Mouse (Mus musculus): ENCODE measurements around the gene Aifm1. TPM values are rescaled to one million over a fixed set of nuclear protein-coding genes. Genes with fewer than 3 reads are reported as not detected.

The Aifm1 gene
- total and polyA plus RNA-seq, 3 experiments, result 33.2 to 108 (median 92.8) TPM

DNA sequence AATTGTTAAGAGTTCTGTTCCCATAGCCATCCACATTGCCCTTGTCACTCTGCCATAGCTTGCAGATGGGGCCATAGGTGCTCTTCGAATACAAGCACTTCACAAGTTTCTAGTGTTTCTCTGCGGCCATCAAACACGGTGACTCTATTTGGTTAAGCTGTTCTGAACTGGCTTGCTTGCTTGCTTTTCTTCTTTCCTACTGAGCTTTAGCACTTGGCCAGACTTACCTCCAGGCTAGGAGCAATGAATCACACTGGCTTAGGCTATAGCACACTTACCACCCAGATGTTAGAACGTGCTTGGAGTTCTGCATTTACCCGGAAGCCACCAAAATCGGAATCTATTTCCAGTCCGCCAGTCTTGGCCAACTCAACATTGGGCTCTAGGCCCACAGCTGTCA, 31.7 kb downstream of the Aifm1 start:
- H3K27me3 ChIP-seq (ENCODE audit: control insufficient read depth, insufficient read depth, low read length), result no peaks in the 10 kb centered on the region
- H3K4me3 ChIP-seq, result no peak overlapping the region
- intact Hi-C loops (cut with DNase I), result no loop called here
- 86% methylated on average over 7 of the region's 7 CpGs for WGBS
- no peak for DNase-seq
- no peaks in the 10 kb centered on the region for H3K79me2 ChIP-seq (replicated peaks; ENCODE audit: control insufficient read depth, insufficient read depth, low read length)
- TF ChIP-seq POLR2A (IDR thresholded peaks at IDR 0.05; ENCODE audit: insufficient read depth, low read depth, low read length) (no peak), EP300 (IDR thresholded peaks at IDR 0.05; ENCODE audit: insufficient read depth, low read depth, low read length) (no peak)
- H3K9ac ChIP-seq (ENCODE audit: low read depth, low read length), result no peak overlapping the region
- H3K4me1 ChIP-seq (ENCODE audit: control insufficient read depth, insufficient read depth, low read length), result no peaks in the 10 kb centered on the region
- H3K27ac ChIP-seq, result no peak overlapping the region
- H3K36me3 ChIP-seq (ENCODE audit: control insufficient read depth, insufficient read depth, low read length), result no peaks in the 10 kb centered on the region

- no peak for TF ChIP-seq POLR2A (IDR thresholded peaks at IDR 0.05; ENCODE audit: insufficient read depth, low read depth, low read length)
- no peak for TF ChIP-seq EP300 (IDR thresholded peaks at IDR 0.05; ENCODE audit: insufficient read depth, low read depth, low read length)
- no peak for TF ChIP-seq CTCF (IDR thresholded peaks at IDR 0.05)
- no peak for DNase-seq
- Histone ChIP-seq H3K79me2 (replicated peaks; ENCODE audit: control insufficient read depth, insufficient read depth, low read length) (no peaks in the 10 kb centered on the region), H3K27ac (no peak overlapping the region), H3K36me3 (ENCODE audit: control insufficient read depth, insufficient read depth, low read length) (no peaks in the 10 kb centered on the region), H3K4me1 (ENCODE audit: control insufficient read depth, insufficient read depth, low read length) (no peaks in the 10 kb centered on the region), H3K27me3 (ENCODE audit: control insufficient read depth, insufficient read depth, low read length) (no peaks in the 10 kb centered on the region), H3K9ac (ENCODE audit: low read depth, low read length) (no peak overlapping the region), H3K4me3 (no peak overlapping the region)
- WGBS, result 72% methylated on average over 4 of the region's 4 CpGs
- intact Hi-C loops (cut with DNase I), result no loop called here
These were observed 32.3 kb downstream of the Aifm1 start for GRCm38 (mm10) chrX:48481095-48481494.

DNA sequence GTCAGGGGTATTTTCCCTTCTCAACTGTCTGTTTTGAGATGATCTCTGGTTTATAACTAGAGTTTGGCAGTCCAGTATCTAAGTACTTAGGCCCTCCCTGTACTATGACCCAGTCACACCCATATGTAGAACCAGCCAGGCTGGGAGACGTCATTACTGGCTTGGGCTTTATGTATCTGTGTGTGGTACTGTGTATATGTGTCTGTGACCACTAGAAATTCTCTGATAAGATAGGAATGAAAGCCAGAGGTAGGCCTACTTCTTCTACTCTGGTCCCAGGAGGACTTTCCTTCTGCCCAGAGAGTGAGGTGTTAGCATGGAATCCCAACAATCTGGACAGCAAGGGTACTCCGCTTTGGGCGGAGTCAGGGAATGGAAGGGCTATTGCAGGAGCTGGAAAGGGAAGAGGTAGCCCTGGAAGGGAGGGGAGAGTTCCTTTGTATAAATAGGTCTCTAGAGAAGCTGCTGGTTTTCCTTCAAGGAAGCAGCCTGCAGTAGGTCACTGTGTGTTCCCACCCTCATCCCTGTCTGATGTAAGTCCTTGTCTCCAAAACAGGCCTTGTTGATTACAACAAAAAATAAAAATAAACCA, 45.9 kb downstream of the Aifm1 start:
- H3K4me3 ChIP-seq, result no peak overlapping the region
- no peaks in the 10 kb centered on the region for H3K79me2 ChIP-seq (replicated peaks; ENCODE audit: control insufficient read depth, insufficient read depth, low read length)
- WGBS, result 29% methylated on average over 3 of the region's 3 CpGs
- peaks cover 1% of the 10 kb centered on the region for H3K4me1 ChIP-seq (ENCODE audit: control insufficient read depth, insufficient read depth, low read length)
- TF ChIP-seq EP300 (IDR thresholded peaks at IDR 0.05; ENCODE audit: insufficient read depth, low read depth, low read length) (no peak), POLR2A (IDR thresholded peaks at IDR 0.05; ENCODE audit: insufficient read depth, low read depth, low read length) (no peak), CTCF (IDR thresholded peaks at IDR 0.05) (no peak)
- no peaks in the 10 kb centered on the region for H3K36me3 ChIP-seq (ENCODE audit: control insufficient read depth, insufficient read depth, low read length)
- intact Hi-C loops (cut with DNase I), result no loop called here
- peak in 1 of 2 experiments; percentile 28 for DNase-seq
- H3K27me3 ChIP-seq (ENCODE audit: control insufficient read depth, insufficient read depth, low read length), result no peaks in the 10 kb centered on the region
- no peak overlapping the region for H3K9ac ChIP-seq (ENCODE audit: low read depth, low read length)
- peak overlapping the region; percentile 33 for H3K27ac ChIP-seq

DNA sequence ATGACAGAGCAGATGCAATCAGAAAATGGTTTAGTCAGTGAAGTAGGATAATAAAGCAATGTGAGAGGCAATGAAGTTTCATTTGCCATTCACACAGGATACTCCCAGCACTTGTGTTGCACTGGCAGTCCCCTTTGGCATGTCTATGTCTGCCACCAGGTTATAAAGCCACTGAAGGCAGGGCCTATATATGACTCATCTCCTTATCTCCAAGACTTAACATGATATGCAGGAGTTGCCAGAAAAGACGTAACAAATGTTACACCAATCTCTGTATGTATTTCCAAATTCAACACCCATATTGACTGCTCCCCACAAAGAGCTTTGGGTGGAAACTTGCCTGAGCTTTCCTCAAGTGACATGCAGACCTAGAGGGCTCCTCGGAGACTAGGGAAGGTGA, 47.2 kb downstream of the Aifm1 start:
- intact Hi-C loops (cut with DNase I), result no loop called here
- 64% methylated on average over 2 of the region's 2 CpGs for WGBS
- no peak overlapping the region for H3K27ac ChIP-seq
- H3K4me1 ChIP-seq (ENCODE audit: control insufficient read depth, insufficient read depth, low read length), result peaks cover 1% of the 10 kb centered on the region
- H3K79me2 ChIP-seq (replicated peaks; ENCODE audit: control insufficient read depth, insufficient read depth, low read length), result no peaks in the 10 kb centered on the region
- TF ChIP-seq CTCF (IDR thresholded peaks at IDR 0.05) (no peak), POLR2A (IDR thresholded peaks at IDR 0.05; ENCODE audit: insufficient read depth, low read depth, low read length) (no peak), EP300 (IDR thresholded peaks at IDR 0.05; ENCODE audit: insufficient read depth, low read depth, low read length) (no peak)
- no peak for DNase-seq
- H3K27me3 ChIP-seq (ENCODE audit: control insufficient read depth, insufficient read depth, low read length), result no peaks in the 10 kb centered on the region
- H3K4me3 ChIP-seq, result no peak overlapping the region
- no peaks in the 10 kb centered on the region for H3K36me3 ChIP-seq (ENCODE audit: control insufficient read depth, insufficient read depth, low read length)
- H3K9ac ChIP-seq (ENCODE audit: low read depth, low read length), result no peak overlapping the region

- DNase-seq, result no peak
- Histone ChIP-seq H3K4me3 (no peak overlapping the region), H3K9ac (ENCODE audit: low read depth, low read length) (no peak overlapping the region), H3K27me3 (ENCODE audit: control insufficient read depth, insufficient read depth, low read length) (no peaks in the 10 kb centered on the region), H3K36me3 (ENCODE audit: control insufficient read depth, insufficient read depth, low read length) (no peaks in the 10 kb centered on the region), H3K4me1 (ENCODE audit: control insufficient read depth, insufficient read depth, low read length) (peaks cover 1% of the 10 kb centered on the region), H3K79me2 (replicated peaks; ENCODE audit: control insufficient read depth, insufficient read depth, low read length) (no peaks in the 10 kb centered on the region), H3K27ac (no peak overlapping the region)
- WGBS, result 89% methylated on average over 6 of the region's 6 CpGs
- intact Hi-C loops (cut with DNase I), result no loop called here
- TF ChIP-seq CTCF (IDR thresholded peaks at IDR 0.05), result no peak
These were observed 48.9 kb downstream of the Aifm1 start for GRCm38 (mm10) chrX:48464436-48464835.

DNA sequence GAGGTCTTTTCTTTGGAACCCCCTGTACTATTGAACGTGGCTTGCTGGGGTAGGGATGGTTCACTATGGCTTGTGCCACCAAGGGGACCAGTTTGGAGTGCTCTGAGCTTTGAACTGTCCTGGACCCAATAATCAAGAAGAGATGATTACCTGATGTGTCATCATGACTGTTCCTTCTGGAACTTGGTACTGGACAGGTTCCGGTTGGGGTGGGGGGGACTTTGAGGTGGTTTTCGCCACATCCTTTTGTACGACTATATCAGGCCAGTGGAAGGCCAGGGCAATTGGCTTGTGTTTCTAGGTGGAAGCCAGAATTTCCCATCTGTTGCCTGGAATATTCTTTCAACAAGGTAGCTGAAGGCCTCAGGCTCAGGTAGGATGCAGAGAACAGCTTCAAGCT, 49.7 kb downstream of the Aifm1 start:
- intact Hi-C loops (cut with DNase I), result loop anchor here (2.0 kb wide), 1 partner anchor 41 kb away; no protein-coding TSS in a partner anchor

More for the DNA sequence above, 49.7 kb downstream of the Aifm1 start:
- Histone ChIP-seq H3K9ac (ENCODE audit: low read depth, low read length) (no peak overlapping the region), H3K27me3 (ENCODE audit: control insufficient read depth, insufficient read depth, low read length) (no peaks in the 10 kb centered on the region), H3K36me3 (ENCODE audit: control insufficient read depth, insufficient read depth, low read length) (no peaks in the 10 kb centered on the region), H3K4me3 (no peak overlapping the region), H3K27ac (no peak overlapping the region), H3K4me1 (ENCODE audit: control insufficient read depth, insufficient read depth, low read length) (peaks cover 1% of the 10 kb centered on the region), H3K79me2 (replicated peaks; ENCODE audit: control insufficient read depth, insufficient read depth, low read length) (no peaks in the 10 kb centered on the region)
- TF ChIP-seq EP300 (IDR thresholded peaks at IDR 0.05; ENCODE audit: insufficient read depth, low read depth, low read length) (no peak), POLR2A (IDR thresholded peaks at IDR 0.05; ENCODE audit: insufficient read depth, low read depth, low read length) (no peak), CTCF (IDR thresholded peaks at IDR 0.05) (no peak)
- DNase-seq, result no peak
- WGBS, result 92% methylated on average over 4 of the region's 4 CpGs
